Mouse (Mus musculus): Measurements from ENCODE around the gene Sos1. TPM values are rescaled to one million over a fixed set of nuclear protein-coding genes. Genes with fewer than 3 reads are reported as not detected.
A peak's percentile ranks its signal among the peaks of the same experiment; 100 is the strongest.

Sos1 gene
- total RNA-seq (2017): 7.0 to 13.8 TPM (median 9.4 TPM) in 3 replicates

GRCm38 (mm10) chr17:80480031-80480854 is at the start of gene Sos1:
Gene Sos1, minus strand, starts transcription at chr17:80480453.
- ATAC-seq (replicated peaks; ENCODE audit: insufficient number of reproducible peaks, low FRiP score, low TSS enrichment, poor library complexity, severe bottlenecking): peak; percentile 71

- ATAC-seq (replicated peaks; ENCODE audit: insufficient number of reproducible peaks, low FRiP score, low TSS enrichment, poor library complexity, severe bottlenecking): no peak
These were observed 43.0 kb upstream of the Sos1 start for GRCm38 (mm10) chr17:80523231-80523630.

- no peak for ATAC-seq (replicated peaks; ENCODE audit: insufficient number of reproducible peaks, low FRiP score, low TSS enrichment, poor library complexity, severe bottlenecking)
These were observed 41.9 kb upstream of the Sos1 start for GRCm38 (mm10) chr17:80522229-80522556.

DNA sequence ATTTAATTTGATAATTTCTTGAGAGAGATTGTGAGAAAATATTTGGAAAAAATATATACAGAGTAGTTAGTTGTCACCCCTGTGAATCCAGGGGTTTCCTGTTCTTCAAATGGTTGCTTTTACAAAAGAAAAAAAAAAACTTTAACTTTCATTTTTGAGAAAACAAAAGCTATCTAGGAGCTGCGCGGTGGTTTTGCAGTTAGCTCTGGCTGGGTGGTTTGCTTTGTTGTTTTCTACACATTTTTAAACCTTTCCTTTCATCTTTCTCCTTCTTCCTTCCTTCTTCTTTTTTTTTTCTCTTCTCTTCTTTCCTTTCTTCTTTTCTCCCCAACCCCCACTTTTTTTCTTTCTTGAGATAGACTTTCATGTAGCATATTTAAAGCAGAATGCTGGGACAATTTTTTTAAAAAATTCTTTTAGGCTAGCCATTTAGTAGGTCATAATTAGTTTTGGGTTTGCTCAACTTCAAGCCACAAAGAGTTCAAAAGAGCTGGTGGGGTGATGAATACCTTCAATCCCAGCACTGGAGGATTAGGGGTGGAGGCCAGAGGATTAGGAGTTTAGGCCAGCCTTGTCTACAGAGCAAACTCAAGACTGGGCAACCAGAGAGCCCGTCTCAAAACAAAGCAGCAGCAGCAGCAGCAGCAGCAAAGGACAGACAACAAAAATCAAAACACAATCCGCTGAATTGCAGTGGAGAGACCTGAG is 41.4 kb upstream of the Sos1 start:
- ATAC-seq (replicated peaks; ENCODE audit: insufficient number of reproducible peaks, low FRiP score, low TSS enrichment, poor library complexity, severe bottlenecking): no peak

DNA sequence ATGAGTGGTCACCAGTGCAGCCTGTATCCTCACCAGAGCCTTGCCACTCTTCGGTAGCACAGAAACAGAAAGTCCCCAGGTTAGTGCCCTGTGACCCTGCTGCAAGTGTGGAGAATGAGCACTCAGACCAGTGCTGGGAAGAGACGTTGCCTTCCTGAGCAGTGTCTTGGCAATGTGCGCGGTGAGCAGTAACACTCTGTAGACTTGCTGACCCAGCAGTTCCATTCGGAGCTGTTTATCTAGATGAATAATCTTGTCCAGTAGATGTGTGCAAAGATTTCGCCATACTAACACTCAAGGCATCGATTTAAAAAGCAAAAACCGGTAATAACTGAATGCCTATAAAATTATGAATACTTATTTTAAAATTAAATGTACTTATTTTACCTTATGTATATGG is 40.3 kb upstream of the Sos1 start:
- no peak for ATAC-seq (replicated peaks; ENCODE audit: insufficient number of reproducible peaks, low FRiP score, low TSS enrichment, poor library complexity, severe bottlenecking)

- ATAC-seq (replicated peaks; ENCODE audit: insufficient number of reproducible peaks, low FRiP score, low TSS enrichment, poor library complexity, severe bottlenecking): no peak
These were observed 38.6 kb upstream of the Sos1 start for GRCm38 (mm10) chr17:80518811-80519210.

GRCm38 (mm10) chr17:80517244-80517643 is 37.0 kb upstream of the Sos1 start:
- ATAC-seq (replicated peaks; ENCODE audit: insufficient number of reproducible peaks, low FRiP score, low TSS enrichment, poor library complexity, severe bottlenecking): no peak

DNA sequence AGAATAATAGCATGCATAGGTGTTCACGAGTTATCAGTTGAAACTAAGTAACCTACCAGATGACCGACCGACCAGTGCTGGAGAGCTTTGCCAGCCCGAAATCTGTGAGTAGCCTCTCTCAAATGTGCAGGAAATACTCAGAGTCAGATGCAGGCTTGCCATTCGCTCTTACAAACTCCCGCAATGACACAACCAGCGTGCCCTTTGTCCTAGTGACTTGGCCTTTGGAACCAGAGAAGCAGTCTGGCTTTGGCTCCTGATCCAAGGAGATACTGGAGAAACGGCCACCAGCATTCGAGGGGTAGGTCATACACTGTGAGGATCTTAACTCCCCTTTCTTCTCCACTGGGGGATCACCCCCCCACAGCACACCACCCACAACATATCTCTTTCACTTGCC is 35.7 kb upstream of the Sos1 start:
- ATAC-seq (replicated peaks; ENCODE audit: insufficient number of reproducible peaks, low FRiP score, low TSS enrichment, poor library complexity, severe bottlenecking): no peak

DNA sequence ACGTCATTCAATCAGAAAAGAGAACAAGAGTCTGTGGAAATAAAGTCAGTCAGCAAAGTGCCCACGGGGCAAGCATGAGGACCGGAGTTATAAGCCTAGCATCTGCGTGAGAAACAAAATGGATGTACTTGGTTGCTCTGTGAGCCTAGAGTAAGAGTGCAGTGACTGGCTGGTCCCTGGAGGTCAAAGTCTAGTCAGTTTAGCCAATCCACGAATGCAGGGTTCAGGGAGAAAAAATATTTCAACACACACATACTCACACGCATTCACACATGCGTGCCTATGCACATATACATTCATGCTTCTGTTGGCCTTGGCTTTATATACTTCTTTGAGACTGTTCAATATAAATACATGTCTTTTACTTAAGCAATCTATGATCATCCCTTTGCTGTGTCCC is 35.3 kb upstream of the Sos1 start:
- ATAC-seq (replicated peaks; ENCODE audit: insufficient number of reproducible peaks, low FRiP score, low TSS enrichment, poor library complexity, severe bottlenecking): no peak

GRCm38 (mm10) chr17:80513766-80514165 is 33.5 kb upstream of the Sos1 start:
- ATAC-seq (replicated peaks; ENCODE audit: insufficient number of reproducible peaks, low FRiP score, low TSS enrichment, poor library complexity, severe bottlenecking): no peak

DNA sequence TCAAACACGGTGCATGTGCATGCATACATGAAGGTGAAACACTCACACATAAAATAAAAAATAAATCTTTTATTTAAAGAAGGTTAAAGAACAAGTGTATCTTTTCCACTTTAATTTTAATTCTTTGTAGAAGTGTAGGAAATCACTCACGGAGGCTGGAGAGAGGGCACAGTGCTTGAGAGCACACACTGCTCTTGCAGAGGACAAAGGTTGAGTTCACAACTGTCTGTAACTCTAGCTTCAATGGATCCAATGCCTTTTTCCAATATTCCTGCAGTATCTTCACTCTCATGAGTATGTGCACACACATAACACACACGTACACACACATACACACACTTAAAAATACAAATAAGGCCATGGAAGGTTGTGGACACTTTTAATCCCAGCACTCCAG is 30.2 kb upstream of the Sos1 start:
- ATAC-seq (replicated peaks; ENCODE audit: insufficient number of reproducible peaks, low FRiP score, low TSS enrichment, poor library complexity, severe bottlenecking): no peak

- ATAC-seq (replicated peaks; ENCODE audit: insufficient number of reproducible peaks, low FRiP score, low TSS enrichment, poor library complexity, severe bottlenecking): no peak
These were observed 29.5 kb upstream of the Sos1 start for GRCm38 (mm10) chr17:80509494-80510458.

GRCm38 (mm10) chr17:80505766-80506165 is 25.5 kb upstream of the Sos1 start:
- ATAC-seq (replicated peaks; ENCODE audit: insufficient number of reproducible peaks, low FRiP score, low TSS enrichment, poor library complexity, severe bottlenecking): no peak

DNA sequence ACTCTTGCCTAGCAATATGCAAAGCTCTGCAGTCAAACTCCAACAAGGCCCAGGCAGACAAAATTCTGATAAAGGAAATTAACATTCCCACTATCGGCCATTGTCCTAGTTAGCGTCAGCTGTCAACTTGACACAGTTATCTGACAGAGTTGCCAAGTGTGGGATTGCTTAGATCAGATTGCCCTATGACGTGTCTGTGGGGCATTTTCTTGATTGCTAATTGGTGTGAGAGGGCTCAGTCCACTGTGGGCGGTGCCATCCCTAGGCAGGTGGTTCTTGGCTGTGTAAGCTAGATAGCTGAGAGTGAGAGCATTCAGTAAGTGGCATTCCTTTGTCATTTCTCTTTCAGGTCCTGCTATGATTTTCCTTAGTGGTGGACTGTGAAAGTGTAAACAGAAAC is 25.1 kb upstream of the Sos1 start:
- ATAC-seq (replicated peaks; ENCODE audit: insufficient number of reproducible peaks, low FRiP score, low TSS enrichment, poor library complexity, severe bottlenecking): no peak

DNA sequence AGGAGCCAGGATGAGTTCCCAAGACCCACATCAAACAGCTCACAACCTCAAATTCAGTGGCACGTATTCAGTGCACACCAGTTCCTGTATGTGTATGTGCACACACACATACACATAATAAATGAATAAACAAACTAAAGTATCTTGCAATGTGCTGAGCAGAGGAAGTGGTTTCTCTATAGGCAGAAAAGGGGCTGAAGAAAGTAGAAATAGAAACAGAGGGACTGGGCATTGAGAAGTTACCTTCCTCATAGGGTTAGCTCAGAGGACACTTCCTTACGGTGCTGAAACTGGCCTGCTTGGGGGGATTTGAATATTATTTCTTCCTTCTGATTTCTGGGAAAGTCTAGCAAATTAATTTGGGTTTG is 21.5 kb upstream of the Sos1 start:
- peak; percentile 38; the same call in 1 of the 2 replicates for ATAC-seq (replicated peaks; ENCODE audit: insufficient number of reproducible peaks, low FRiP score, low TSS enrichment, poor library complexity, severe bottlenecking)

DNA sequence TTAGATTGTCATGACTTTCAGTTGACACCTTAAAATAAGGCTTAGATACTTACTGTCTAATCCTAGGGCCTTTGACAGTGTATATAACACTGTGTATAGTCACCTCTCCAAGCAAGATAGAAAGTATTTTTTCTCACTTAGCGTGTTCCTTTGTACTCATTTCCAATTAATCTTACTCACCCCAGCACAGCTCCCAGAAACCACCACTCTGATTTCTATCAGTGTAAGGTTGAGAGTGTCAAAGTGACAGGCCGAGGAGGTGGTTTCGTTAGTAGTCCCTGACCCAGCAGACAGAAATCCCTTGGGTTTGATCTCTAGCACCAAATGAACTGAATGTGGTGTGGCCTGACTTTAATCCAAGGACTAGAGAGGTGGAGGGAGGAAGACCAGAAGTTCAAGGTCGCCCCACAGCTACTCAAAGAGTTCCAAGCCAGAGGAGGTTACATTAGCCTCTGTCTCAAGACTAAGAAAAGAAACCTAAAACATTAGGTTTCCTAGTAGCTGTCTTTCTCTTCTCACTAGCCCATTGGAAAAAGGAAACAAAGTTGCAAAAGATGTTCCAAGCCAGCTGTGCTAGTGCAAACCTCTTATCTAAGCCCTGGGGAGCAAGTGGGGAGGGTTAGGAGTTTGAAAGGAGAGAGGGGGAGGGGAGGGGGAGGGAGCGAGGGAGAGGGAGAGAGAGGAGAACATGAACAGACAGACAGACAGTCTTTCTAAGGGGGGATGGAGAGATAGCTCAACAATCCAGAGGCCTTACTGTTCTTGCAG is 21.0 kb upstream of the Sos1 start:
- no peak for ATAC-seq (replicated peaks; ENCODE audit: insufficient number of reproducible peaks, low FRiP score, low TSS enrichment, poor library complexity, severe bottlenecking)

DNA sequence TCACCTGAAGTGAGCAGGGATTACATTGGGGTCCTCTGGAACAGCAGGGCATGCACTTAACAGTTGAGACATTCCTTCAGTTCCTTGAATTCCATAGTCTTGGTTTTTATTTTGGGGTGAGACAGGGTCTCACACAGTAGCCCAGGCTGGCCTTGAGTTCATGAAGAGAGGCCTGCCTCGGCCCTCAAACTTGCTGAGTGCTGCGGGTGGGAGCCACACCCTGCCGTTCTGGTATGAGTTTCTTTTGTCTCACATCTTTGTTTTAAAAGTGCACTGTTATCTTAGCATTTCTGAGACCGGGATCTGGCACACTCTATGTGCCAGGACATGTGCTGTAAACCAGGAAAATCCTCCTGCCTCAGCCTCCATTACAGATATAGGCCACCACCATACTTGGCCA is 19.8 kb upstream of the Sos1 start:
- no peak for ATAC-seq (replicated peaks; ENCODE audit: insufficient number of reproducible peaks, low FRiP score, low TSS enrichment, poor library complexity, severe bottlenecking)

GRCm38 (mm10) chr17:80498600-80499268 is 18.5 kb upstream of the Sos1 start:
- no peak for ATAC-seq (replicated peaks; ENCODE audit: insufficient number of reproducible peaks, low FRiP score, low TSS enrichment, poor library complexity, severe bottlenecking)
